Mouse (Mus musculus): ENCODE results near the gene Zfp790. TPM values are rescaled to one million over a fixed set of nuclear protein-coding genes. Genes with fewer than 3 reads are reported as not detected.
A peak's percentile ranks its signal among the peaks of the same experiment; 100 is the strongest.

Gene Zfp790
- polyA plus RNA-seq, 1 experiment from 2014 or later, result 33.8 TPM

DNA sequence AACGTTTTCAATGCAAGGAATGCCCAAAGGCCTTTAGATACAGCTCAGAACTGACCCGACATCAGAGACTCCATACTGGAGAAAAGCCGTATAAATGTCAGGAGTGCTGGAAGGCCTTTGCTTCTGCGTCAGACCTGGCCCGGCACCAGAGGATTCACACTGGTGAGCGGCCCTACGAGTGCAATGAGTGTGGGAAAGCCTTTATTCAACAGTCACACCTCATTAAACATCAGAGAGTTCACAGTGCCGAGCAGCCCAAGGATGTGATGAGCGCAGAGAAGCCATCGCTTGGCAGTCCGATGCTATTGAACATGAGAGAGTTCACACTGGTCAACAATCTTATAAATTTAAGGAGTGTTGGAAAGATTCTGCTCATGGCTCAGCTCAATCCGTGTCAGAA lies 13.9 kb downstream of the Zfp790 start:
- Histone ChIP-seq H3K27me3 (replicated peaks; ENCODE audit: control insufficient read depth, insufficient read depth, low read length) (no peaks in the 10 kb centered on the region), H3K36me3 (ENCODE audit: control insufficient read depth, insufficient read depth) (peaks cover 52% of the 10 kb centered on the region), H3K4me3 (replicated peaks; ENCODE audit: low read length) (no peak overlapping the region), H3K4me2 (ENCODE audit: low read length) (no peak overlapping the region), H3K9ac (replicated peaks; ENCODE audit: low read depth, low read length) (no peak overlapping the region), H3K4me1 (replicated peaks; ENCODE audit: control insufficient read depth, insufficient read depth, low read length) (no peaks in the 10 kb centered on the region), H3K9me3 (ENCODE audit: control insufficient read depth, low read length) (no peaks in the 10 kb centered on the region), H3K27ac (ENCODE audit: low read length) (no peak overlapping the region)
- no peak for ATAC-seq
- WGBS, result 84% methylated on average over 12 of the region's 12 CpGs

DNA sequence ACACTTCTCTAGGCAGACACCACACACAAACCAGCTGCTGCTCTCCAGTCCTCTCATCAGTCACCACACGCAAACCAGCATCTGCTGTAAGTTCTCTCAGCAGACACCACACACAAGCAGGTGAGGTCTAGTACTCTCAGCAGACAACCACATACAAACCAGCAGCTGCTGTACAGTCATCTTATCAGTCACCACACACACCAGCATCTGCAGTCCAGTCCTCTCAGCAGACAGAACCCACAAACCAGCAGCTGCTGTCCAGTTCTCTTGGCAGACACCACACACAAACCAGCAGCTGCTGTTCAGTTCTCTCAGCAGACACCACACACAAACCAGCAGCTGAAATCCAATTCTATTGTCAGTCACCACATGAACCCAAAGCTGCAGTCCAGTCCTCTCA lies 20.9 kb downstream of the Zfp790 start:
- Histone ChIP-seq H3K9me3 (ENCODE audit: control insufficient read depth, low read length) (no peaks in the 10 kb centered on the region), H3K36me3 (ENCODE audit: control insufficient read depth, insufficient read depth) (peaks cover 13% of the 10 kb centered on the region), H3K4me1 (replicated peaks; ENCODE audit: control insufficient read depth, insufficient read depth, low read length) (no peaks in the 10 kb centered on the region), H3K4me3 (replicated peaks; ENCODE audit: low read length) (no peak overlapping the region), H3K4me2 (ENCODE audit: low read length) (no peak overlapping the region), H3K27ac (ENCODE audit: low read length) (no peak overlapping the region), H3K27me3 (replicated peaks; ENCODE audit: control insufficient read depth, insufficient read depth, low read length) (no peaks in the 10 kb centered on the region), H3K9ac (replicated peaks; ENCODE audit: low read depth, low read length) (no peak overlapping the region)
- ATAC-seq, result no peak
- WGBS, result 89% methylated on average over 1 of the region's 1 CpGs

DNA sequence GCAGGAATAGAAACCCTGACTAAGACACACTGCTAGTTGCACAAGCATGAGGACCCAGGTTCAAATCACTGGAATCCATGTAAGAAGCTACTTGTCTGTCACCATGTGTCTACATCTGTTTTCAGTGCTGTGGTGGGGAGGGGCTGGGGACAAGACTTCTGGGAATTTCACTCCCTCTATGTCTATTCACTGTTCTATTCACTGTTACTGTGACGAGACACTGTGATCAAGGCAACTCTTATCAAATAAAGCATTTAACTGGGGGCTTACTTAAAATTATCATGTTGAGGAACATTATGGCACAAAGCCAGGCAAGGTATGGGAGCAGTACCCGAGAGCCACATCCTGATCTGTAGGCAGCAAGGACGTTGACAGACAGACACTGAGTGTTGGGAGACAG lies 23.3 kb downstream of the Zfp790 start:
- no peak overlapping the region for H3K27ac ChIP-seq (ENCODE audit: low read length)
- H3K27me3 ChIP-seq (replicated peaks; ENCODE audit: control insufficient read depth, insufficient read depth, low read length), result no peaks in the 10 kb centered on the region
- no peak for ATAC-seq
- H3K9me3 ChIP-seq (ENCODE audit: control insufficient read depth, low read length), result no peaks in the 10 kb centered on the region
- no peak overlapping the region for H3K9ac ChIP-seq (replicated peaks; ENCODE audit: low read depth, low read length)
- no peak overlapping the region for H3K4me2 ChIP-seq (ENCODE audit: low read length)
- no peaks in the 10 kb centered on the region for H3K4me1 ChIP-seq (replicated peaks; ENCODE audit: control insufficient read depth, insufficient read depth, low read length)
- peaks cover 9% of the 10 kb centered on the region for H3K36me3 ChIP-seq (ENCODE audit: control insufficient read depth, insufficient read depth)
- 88% methylated on average over 3 of the region's 3 CpGs for WGBS
- H3K4me3 ChIP-seq (replicated peaks; ENCODE audit: low read length), result no peak overlapping the region

DNA sequence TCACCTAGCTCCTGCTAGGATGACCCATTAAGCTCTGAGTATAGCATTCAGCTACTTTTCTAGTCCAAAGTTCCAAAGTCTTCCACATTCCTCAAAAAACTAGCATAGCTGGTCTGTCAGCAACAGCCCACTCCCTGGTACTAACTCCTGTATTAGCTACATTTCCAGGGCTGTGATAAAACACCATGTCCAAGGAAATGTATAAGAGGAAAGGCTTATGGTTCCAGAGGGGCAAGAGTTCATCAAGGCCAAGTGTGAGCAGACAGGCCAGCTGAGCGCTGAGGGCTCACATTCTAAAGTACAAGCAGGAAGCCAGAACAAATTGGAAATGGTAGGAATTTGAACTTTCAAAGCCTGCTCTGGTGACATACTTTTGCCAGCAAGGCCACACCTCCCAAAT lies 26.2 kb downstream of the Zfp790 start:
- Histone ChIP-seq H3K27ac (ENCODE audit: low read length) (no peak overlapping the region), H3K4me1 (replicated peaks; ENCODE audit: control insufficient read depth, insufficient read depth, low read length) (no peaks in the 10 kb centered on the region), H3K27me3 (replicated peaks; ENCODE audit: control insufficient read depth, insufficient read depth, low read length) (no peaks in the 10 kb centered on the region), H3K9me3 (ENCODE audit: control insufficient read depth, low read length) (no peaks in the 10 kb centered on the region), H3K9ac (replicated peaks; ENCODE audit: low read depth, low read length) (no peak overlapping the region), H3K4me3 (replicated peaks; ENCODE audit: low read length) (no peak overlapping the region), H3K36me3 (ENCODE audit: control insufficient read depth, insufficient read depth) (peaks cover 22% of the 10 kb centered on the region), H3K4me2 (ENCODE audit: low read length) (no peak overlapping the region)
- ATAC-seq, result no peak
- WGBS, result 97% methylated on average over 1 of the region's 1 CpGs

DNA sequence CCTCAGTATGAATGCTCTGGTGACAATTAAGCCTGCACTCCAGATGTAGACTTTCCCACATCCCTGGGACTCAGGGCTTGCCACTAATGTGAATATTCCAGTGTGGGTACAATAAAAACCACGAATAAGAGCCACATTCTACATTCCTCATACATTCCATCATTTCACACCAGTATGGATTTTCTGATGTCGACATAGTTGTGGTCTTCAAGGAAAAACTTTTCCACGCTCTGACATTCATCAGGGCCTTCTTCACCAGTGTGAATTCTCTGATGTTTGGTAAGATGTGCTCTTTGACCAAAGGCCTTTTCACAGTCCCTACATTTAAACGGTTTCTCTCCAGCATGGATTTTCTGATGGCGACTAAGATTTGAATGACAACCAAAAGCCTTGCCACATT lies 28.7 kb downstream of the Zfp790 start:
- no peak overlapping the region for H3K27ac ChIP-seq (ENCODE audit: low read length)
- H3K36me3 ChIP-seq (ENCODE audit: control insufficient read depth, insufficient read depth), result peaks cover 27% of the 10 kb centered on the region
- 95% methylated on average over 5 of the region's 5 CpGs for WGBS
- ATAC-seq, result no peak
- H3K4me1 ChIP-seq (replicated peaks; ENCODE audit: control insufficient read depth, insufficient read depth, low read length), result no peaks in the 10 kb centered on the region
- no peaks in the 10 kb centered on the region for H3K27me3 ChIP-seq (replicated peaks; ENCODE audit: control insufficient read depth, insufficient read depth, low read length)
- H3K4me3 ChIP-seq (replicated peaks; ENCODE audit: low read length), result no peak overlapping the region
- no peaks in the 10 kb centered on the region for H3K9me3 ChIP-seq (ENCODE audit: control insufficient read depth, low read length)
- no peak overlapping the region for H3K4me2 ChIP-seq (ENCODE audit: low read length)
- H3K9ac ChIP-seq (replicated peaks; ENCODE audit: low read depth, low read length), result no peak overlapping the region

DNA sequence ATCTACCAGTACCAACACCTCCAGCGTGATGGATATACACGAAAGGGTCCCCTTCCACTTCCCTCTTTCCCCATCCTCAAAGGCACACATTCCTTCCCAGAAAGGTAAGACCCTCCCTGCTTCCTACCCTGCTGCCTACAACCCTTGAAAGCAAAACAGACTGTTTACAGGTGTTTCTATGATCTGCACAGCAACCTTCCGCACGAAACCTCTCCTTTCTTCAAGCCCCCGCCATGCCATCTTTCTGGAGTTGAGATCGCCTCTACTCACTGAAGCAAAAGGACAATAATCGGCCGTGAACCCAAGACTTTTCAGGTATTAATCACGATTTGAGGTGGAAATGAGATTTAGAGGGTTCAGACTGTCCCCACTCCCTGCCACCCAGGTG lies 36.9 kb downstream of the Zfp790 start:
- 0 out of 2 replicates have a peak, but pooled peaks have one; percentile 2 for ATAC-seq
- 55% methylated on average over 9 of the region's 9 CpGs for WGBS
- H3K9ac ChIP-seq (replicated peaks; ENCODE audit: low read depth, low read length), result peak overlapping the region; percentile 58
- H3K4me1 ChIP-seq (replicated peaks; ENCODE audit: control insufficient read depth, insufficient read depth, low read length), result peaks cover 12% of the 10 kb centered on the region
- H3K9me3 ChIP-seq (ENCODE audit: control insufficient read depth, low read length), result no peaks in the 10 kb centered on the region
- peaks cover 6% of the 10 kb centered on the region for H3K36me3 ChIP-seq (ENCODE audit: control insufficient read depth, insufficient read depth)
- H3K27me3 ChIP-seq (replicated peaks; ENCODE audit: control insufficient read depth, insufficient read depth, low read length), result no peaks in the 10 kb centered on the region
- H3K4me2 ChIP-seq (ENCODE audit: low read length), result peak overlapping the region; percentile 63
- no peak overlapping the region for H3K27ac ChIP-seq (ENCODE audit: low read length)
- peak overlapping the region; percentile 46 for H3K4me3 ChIP-seq (replicated peaks; ENCODE audit: low read length)

DNA sequence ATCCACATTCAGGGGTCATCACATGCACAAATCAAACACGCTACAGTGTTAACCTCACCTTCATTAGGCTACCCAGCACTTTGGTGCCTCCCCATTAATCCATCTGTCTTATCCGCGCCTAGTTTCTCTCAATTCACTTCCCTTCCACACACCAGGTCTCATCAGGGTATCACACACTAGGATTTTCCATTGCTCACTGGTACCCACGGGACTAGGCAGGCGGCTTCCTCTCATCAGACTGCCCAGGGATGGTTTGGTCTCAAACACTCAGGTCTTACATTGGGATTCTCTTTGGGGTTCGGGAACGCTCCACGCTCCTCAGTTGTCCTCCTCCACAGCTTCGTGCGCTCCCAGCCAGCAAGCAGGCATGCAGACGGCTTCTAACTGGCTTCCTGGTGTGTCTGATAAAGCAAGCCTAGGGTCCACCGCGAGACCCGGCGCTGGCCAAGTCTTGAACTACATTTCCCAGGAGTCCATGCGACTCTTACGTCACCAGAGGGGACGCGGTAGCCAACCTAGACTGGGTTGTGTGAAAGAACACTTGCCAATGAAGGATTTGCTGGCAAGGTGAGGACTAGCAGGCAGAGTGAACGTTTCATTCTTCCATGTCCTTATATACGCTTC lies 37.4 kb downstream of the Zfp790 start, which contains the start of gene Zfp940:
Gene Zfp940 (minus strand): TSS at position 451 of the 624 bp plus-strand sequence.
- 1% methylated on average over 21 of the region's 21 CpGs for WGBS
- Histone ChIP-seq H3K27me3 (replicated peaks; ENCODE audit: control insufficient read depth, insufficient read depth, low read length) (no peaks in the 10 kb centered on the region), H3K9me3 (ENCODE audit: control insufficient read depth, low read length) (no peaks in the 10 kb centered on the region), H3K9ac (replicated peaks; ENCODE audit: low read depth, low read length) (peak within 1 kb of the TSS; percentile 58), H3K27ac (ENCODE audit: low read length) (peak within 1 kb of the TSS; percentile 1), H3K4me1 (replicated peaks; ENCODE audit: control insufficient read depth, insufficient read depth, low read length) (peaks cover 12% of the 10 kb centered on the region), H3K36me3 (ENCODE audit: control insufficient read depth, insufficient read depth) (peaks cover 6% of the 10 kb centered on the region), H3K4me2 (ENCODE audit: low read length) (peak within 1 kb of the TSS; percentile 63), H3K4me3 (replicated peaks; ENCODE audit: low read length) (peak within 1 kb of the TSS; percentile 46)
- ATAC-seq, result peak; percentile 98

DNA sequence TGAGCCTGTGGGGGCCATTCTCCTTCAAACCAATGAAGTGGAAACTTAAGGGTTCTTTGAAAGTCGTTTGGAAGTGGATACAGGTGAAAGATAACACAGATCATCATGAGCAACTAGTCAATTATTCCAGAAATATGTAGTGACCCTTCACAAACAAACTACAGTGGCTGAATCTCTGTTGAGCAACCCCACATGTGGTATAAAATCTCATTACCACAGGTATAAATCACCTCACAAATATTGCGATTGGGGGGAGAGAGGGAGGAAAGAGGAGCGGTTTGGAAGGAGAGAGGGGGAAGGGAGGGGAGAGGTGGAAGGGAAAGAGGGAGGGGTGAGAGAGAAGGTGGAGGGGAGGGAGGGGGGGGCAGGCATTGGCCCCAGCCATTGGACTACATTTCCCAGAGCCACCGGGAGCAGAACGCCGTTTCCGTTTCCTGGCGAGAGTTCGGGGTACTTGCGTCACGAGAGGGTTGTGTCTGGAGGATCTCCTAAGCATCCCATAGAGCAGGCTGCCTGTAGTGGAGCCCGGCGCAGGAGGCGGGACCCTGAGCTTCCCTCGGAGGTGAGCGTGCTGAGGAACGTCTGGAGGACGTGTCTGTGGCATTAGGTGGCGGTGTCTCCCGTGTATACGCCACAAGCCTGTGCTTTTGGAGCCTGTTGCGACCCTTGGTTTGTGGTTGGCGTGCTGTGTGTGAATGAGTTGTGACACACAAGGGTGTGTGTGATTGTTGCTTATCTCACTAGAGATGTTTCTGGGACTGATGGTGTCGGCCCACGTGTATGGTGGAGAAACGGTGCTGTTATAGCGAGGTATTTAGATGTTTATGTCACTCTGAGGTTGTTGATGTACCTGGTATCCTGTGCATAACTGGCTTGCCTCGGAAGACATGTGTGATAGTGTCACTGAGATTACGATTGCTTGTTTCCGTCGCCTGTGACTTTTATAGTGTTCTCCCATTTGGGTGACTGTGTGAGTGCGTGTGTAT lies 43.9 kb downstream of the Zfp790 start, which contains the start of gene Zfp420:
Gene Zfp420 (plus strand): TSS at position 448 of the 986 bp plus-strand sequence.
- 7% methylated on average over 32 of the region's 32 CpGs for WGBS

DNA sequence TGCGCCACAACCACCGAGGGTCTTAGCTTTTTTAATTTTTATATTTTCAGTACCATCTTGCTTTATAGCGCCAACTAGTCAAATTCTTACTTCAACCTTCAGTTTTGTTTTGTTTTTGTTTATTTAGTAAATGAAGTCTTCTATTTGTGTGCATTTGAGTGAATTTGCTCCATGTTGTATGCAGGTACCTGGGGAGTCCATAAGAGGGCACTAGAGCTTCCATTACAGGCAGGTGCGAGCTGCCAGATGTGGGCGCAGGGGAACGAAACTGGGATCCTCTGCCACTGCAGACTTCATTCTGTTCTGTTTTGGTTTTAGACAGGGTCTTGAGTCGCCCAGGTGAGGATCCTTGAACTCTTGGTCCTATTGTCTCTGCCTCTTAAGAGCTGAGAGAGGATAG lies 45.7 kb downstream of the Zfp790 start:
- no peaks in the 10 kb centered on the region for H3K27me3 ChIP-seq (replicated peaks; ENCODE audit: control insufficient read depth, insufficient read depth, low read length)
- ATAC-seq, result no peak
- no peak overlapping the region for H3K4me2 ChIP-seq (ENCODE audit: low read length)
- peaks cover 5% of the 10 kb centered on the region; the same call in 1 of the 2 replicates for H3K36me3 ChIP-seq (ENCODE audit: control insufficient read depth, insufficient read depth)
- peaks cover 10% of the 10 kb centered on the region for H3K4me1 ChIP-seq (replicated peaks; ENCODE audit: control insufficient read depth, insufficient read depth, low read length)
- H3K9me3 ChIP-seq (ENCODE audit: control insufficient read depth, low read length), result no peaks in the 10 kb centered on the region
- no peak overlapping the region for H3K4me3 ChIP-seq (replicated peaks; ENCODE audit: low read length)
- no peak overlapping the region for H3K9ac ChIP-seq (replicated peaks; ENCODE audit: low read depth, low read length)
- H3K27ac ChIP-seq (ENCODE audit: low read length), result no peak overlapping the region
- WGBS, result 86% methylated on average over 7 of the region's 7 CpGs

More for the DNA sequence above, 43.9 kb downstream of the Zfp790 start, which contains the start of gene Zfp420:
- peak within 1 kb of the TSS; percentile 75 for H3K9ac ChIP-seq (replicated peaks; ENCODE audit: low read depth, low read length)
- no peaks in the 10 kb centered on the region for H3K9me3 ChIP-seq (ENCODE audit: control insufficient read depth, low read length)
- H3K36me3 ChIP-seq (ENCODE audit: control insufficient read depth, insufficient read depth), result peaks cover 5% of the 10 kb centered on the region; the same call in 1 of the 2 replicates
- H3K4me3 ChIP-seq (replicated peaks; ENCODE audit: low read length), result peak within 1 kb of the TSS; percentile 74
- peak; percentile 99 for ATAC-seq
- H3K27ac ChIP-seq (ENCODE audit: low read length), result peak within 1 kb of the TSS; percentile 71
- no peaks in the 10 kb centered on the region for H3K27me3 ChIP-seq (replicated peaks; ENCODE audit: control insufficient read depth, insufficient read depth, low read length)
- H3K4me1 ChIP-seq (replicated peaks; ENCODE audit: control insufficient read depth, insufficient read depth, low read length), result peaks cover 10% of the 10 kb centered on the region
- H3K4me2 ChIP-seq (ENCODE audit: low read length), result peak within 1 kb of the TSS; percentile 62
